Comparison of ENCODE assay signal across 11 mouse cellular contexts in the genomic region with DNA sequence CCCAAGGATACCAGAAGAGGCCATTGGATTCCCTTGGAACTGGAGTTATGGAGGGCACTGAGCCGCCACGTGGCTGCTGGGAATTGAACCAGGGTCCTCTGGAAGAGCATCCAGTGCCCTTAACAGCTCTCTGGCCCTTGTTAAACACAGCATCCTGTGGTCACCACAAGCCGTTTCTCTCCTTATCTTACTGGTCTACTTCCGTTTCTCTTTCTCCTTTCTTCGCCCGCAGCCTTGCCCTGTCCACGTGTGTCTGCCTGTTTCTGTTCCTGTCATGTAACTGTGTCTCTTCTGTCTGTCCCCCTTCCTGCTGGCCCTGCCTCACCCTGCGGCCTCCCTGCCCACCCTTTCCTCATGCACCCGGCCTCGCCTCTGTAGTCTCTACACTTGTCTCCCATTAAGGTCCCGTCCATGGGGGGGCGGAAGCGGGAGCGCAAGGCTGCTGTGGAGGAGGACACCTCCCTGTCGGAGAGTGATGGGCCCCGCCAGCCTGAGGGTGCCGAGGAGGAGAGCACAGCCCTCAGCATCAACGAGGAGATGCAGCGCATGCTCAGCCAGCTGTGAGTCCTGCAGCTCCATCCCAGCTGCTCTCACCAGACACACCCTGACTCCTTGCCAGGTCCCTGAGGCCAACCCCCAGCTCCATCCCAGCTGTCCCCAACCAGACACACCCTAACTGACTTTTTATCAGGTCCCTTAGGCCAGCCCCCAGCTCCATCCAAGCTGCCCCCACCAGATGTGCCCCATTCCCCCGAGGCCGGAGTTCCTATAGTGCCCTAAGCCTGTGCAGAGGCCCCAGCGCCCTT. TPM values are rescaled to one million over a fixed set of nuclear protein-coding genes. Genes with fewer than 3 reads are reported as not detected.
DNase-seq lines count a peak whose midpoint lies in the region; ATAC-seq lines count a peak whose summit lies in the region.
"Had no signal": no experiment of that assay in that cellular context is flagged by ENCODE, and none has a peak within 500 bp of the region (broad histone marks: within the 10 kb centered on the region; RNA-seq: fewer than 3 reads in every experiment).

No protein-coding gene starts in this region.

- ATAC-seq in embryonic facial prominence, embryonic 15.5 days (ENCODE audit: insufficient number of reproducible peaks, low FRiP score, low TSS enrichment, low read depth) = 0 out of 2 replicates have a peak, but pooled peaks have one; percentile 16
- no peak for ATAC-seq in heart, embryonic 12.5 days (ENCODE audit: insufficient number of reproducible peaks, low FRiP score)
- ATAC-seq in megakaryocyte-erythroid progenitor cell, adult 5-6 weeks (replicated peaks; ENCODE audit: low FRiP score, low TSS enrichment, poor library complexity, severe bottlenecking) = peak; percentile 44
- ATAC-seq in inflammation-experienced regulatory T-cells, adult 6 months = no peak
- ATAC-seq: Patski had no signal

- no peak overlapping the region for H3K4me3 ChIP-seq in embryonic facial prominence, embryonic 15.5 days (replicated peaks)
- no peak overlapping the region for H3K4me3 ChIP-seq in heart, embryonic 12.5 days
- H3K4me3 ChIP-seq: heart, embryonic 15.5 days had no signal

- H3K9me3 ChIP-seq in embryonic facial prominence, embryonic 15.5 days (replicated peaks) = no peaks in the 10 kb centered on the region
- H3K9me3 ChIP-seq in heart, embryonic 12.5 days (replicated peaks) = no peaks in the 10 kb centered on the region
- H3K9me3 ChIP-seq: heart, embryonic 15.5 days had no signal

- H3K4me1 ChIP-seq in embryonic facial prominence, embryonic 15.5 days = peaks cover 28% of the 10 kb centered on the region
- H3K4me1 ChIP-seq in heart, embryonic 12.5 days (replicated peaks) = peaks cover 25% of the 10 kb centered on the region

- H3K36me3 ChIP-seq in embryonic facial prominence, embryonic 15.5 days = peaks cover 25% of the 10 kb centered on the region
- peaks cover 56% of the 10 kb centered on the region for H3K36me3 ChIP-seq in heart, embryonic 12.5 days

- H3K27ac ChIP-seq in embryonic facial prominence, embryonic 15.5 days (replicated peaks) = no peak overlapping the region
- no peak overlapping the region for H3K27ac ChIP-seq in heart, embryonic 12.5 days (ENCODE audit: poor library complexity, severe bottlenecking)
- H3K27ac ChIP-seq: heart, embryonic 15.5 days; kidney, postnatal 0 days had no signal

- 74% methylated on average over 22 of the region's 22 CpGs for WGBS in embryonic facial prominence, embryonic 15.5 days
- 69% methylated on average over 22 of the region's 22 CpGs for WGBS in heart, embryonic 12.5 days

- H3K9ac ChIP-seq in embryonic facial prominence, embryonic 15.5 days = no peak overlapping the region
- H3K9ac ChIP-seq in heart, embryonic 12.5 days = 0 out of 2 replicates have a peak overlapping the region, but pooled peaks have one; percentile 15
- H3K9ac ChIP-seq: heart, embryonic 15.5 days had no signal

- H3K27me3 ChIP-seq in embryonic facial prominence, embryonic 15.5 days = no peaks in the 10 kb centered on the region
- H3K27me3 ChIP-seq in heart, embryonic 12.5 days (replicated peaks) = no peaks in the 10 kb centered on the region
- H3K27me3 ChIP-seq: heart, embryonic 15.5 days; Patski had no signal

- DNase-seq in lung, postnatal 10 days = peak; percentile 48
- DNase-seq in lung, adult 18-20 months = no peak
- DNase-seq in kidney, adult 18-20 months = no peak
- no peak for DNase-seq in adrenal gland, postnatal 14 days

- no peak overlapping the region for H3K4me2 ChIP-seq in embryonic facial prominence, embryonic 15.5 days (replicated peaks)
- H3K4me2 ChIP-seq in heart, embryonic 12.5 days = no peak overlapping the region
- H3K4me2 ChIP-seq: heart, embryonic 15.5 days had no signal

RNA-seq across cellular contexts. Expression of gene Iffo1, which starts 7.4 kb away (rescaled TPM):
- polyA plus RNA-seq in embryonic facial prominence, embryonic 15.5 days (2015; fragmentation: Nextera tagmentation; extraction: Ambion mirVana) = 30.3 and 37.6 TPM in 2 replicates
- 11.3 and 11.8 TPM in 2 replicates for polyA plus RNA-seq in heart, embryonic 12.5 days (2016; fragmentation: Nextera tagmentation; extraction: Ambion mirVana)
- total RNA-seq in megakaryocyte-erythroid progenitor cell, adult 5-6 weeks (2014; fragmentation: Nextera tagmentation) = 18.3 and 22.7 TPM in 2 replicates
- total RNA-seq in megakaryocyte-erythroid progenitor cell, adult 5-6 weeks (2017) = 10.3 and 12.8 TPM in 2 replicates
- total RNA-seq in adrenal gland, postnatal 14 days (2021) = 18.6 and 25.0 TPM in 2 replicates
- polyA plus RNA-seq in inflammation-experienced regulatory T-cells, adult 6 months (2017; shearing (Covaris generic)) = 10 to 100 TPM in 1 of 3 experiments, 1 to 10 TPM in 2; 6.9 to 12.4 (median 9.8) TPM

RNA-seq across cellular contexts. Expression of gene Gapdh, which starts 13.9 kb away (rescaled TPM):
- 1,507 and 1,606 TPM in 2 replicates for polyA plus RNA-seq in embryonic facial prominence, embryonic 15.5 days (2015; fragmentation: Nextera tagmentation; extraction: Ambion mirVana)
- 4,345 and 4,378 TPM in 2 replicates for polyA plus RNA-seq in heart, embryonic 12.5 days (2016; fragmentation: Nextera tagmentation; extraction: Ambion mirVana)
- 900 and 1,346 TPM in 2 replicates for total RNA-seq in megakaryocyte-erythroid progenitor cell, adult 5-6 weeks (2014; fragmentation: Nextera tagmentation)
- total RNA-seq in megakaryocyte-erythroid progenitor cell, adult 5-6 weeks (2017) = 535 and 806 TPM in 2 replicates
- 1,705 and 1,924 TPM in 2 replicates for total RNA-seq in adrenal gland, postnatal 14 days (2021)
- polyA plus RNA-seq in inflammation-experienced regulatory T-cells, adult 6 months (2017; shearing (Covaris generic)) = 100 to 1,000 TPM; 217 to 463 (median 365) TPM

RNA-seq across cellular contexts. Expression of gene Nop2, which starts 20.7 kb away (rescaled TPM):
- polyA plus RNA-seq in embryonic facial prominence, embryonic 15.5 days (2015; fragmentation: Nextera tagmentation; extraction: Ambion mirVana) = 57.5 and 58.3 TPM in 2 replicates
- polyA plus RNA-seq in heart, embryonic 12.5 days (2016; fragmentation: Nextera tagmentation; extraction: Ambion mirVana) = 55.0 and 56.2 TPM in 2 replicates
- 92.2 and 114 TPM in 2 replicates for total RNA-seq in megakaryocyte-erythroid progenitor cell, adult 5-6 weeks (2014; fragmentation: Nextera tagmentation)
- total RNA-seq in megakaryocyte-erythroid progenitor cell, adult 5-6 weeks (2017) = 108 and 125 TPM in 2 replicates
- total RNA-seq in adrenal gland, postnatal 14 days (2021) = 47.0 and 53.7 TPM in 2 replicates
- polyA plus RNA-seq in inflammation-experienced regulatory T-cells, adult 6 months (2017; shearing (Covaris generic)) = 10 to 100 TPM; 32.7 to 50.7 (median 48.1) TPM

RNA-seq across cellular contexts. Expression of gene Ncapd2, which starts 39.1 kb away (rescaled TPM):
- 97.2 and 98.7 TPM in 2 replicates for polyA plus RNA-seq in embryonic facial prominence, embryonic 15.5 days (2015; fragmentation: Nextera tagmentation; extraction: Ambion mirVana)
- polyA plus RNA-seq in heart, embryonic 12.5 days (2016; fragmentation: Nextera tagmentation; extraction: Ambion mirVana) = 99.0 and 112 TPM in 2 replicates
- total RNA-seq in megakaryocyte-erythroid progenitor cell, adult 5-6 weeks (2014; fragmentation: Nextera tagmentation) = 285 and 384 TPM in 2 replicates
- total RNA-seq in megakaryocyte-erythroid progenitor cell, adult 5-6 weeks (2017) = 186 and 262 TPM in 2 replicates
- 43.2 and 45.2 TPM in 2 replicates for total RNA-seq in adrenal gland, postnatal 14 days (2021)
- 10 to 100 TPM; 25.4 to 88.8 (median 51.2) TPM for polyA plus RNA-seq in inflammation-experienced regulatory T-cells, adult 6 months (2017; shearing (Covaris generic))

RNA-seq across cellular contexts. Expression of gene Mrpl51, which starts 39.2 kb away (rescaled TPM):
- 198 and 212 TPM in 2 replicates for polyA plus RNA-seq in embryonic facial prominence, embryonic 15.5 days (2015; fragmentation: Nextera tagmentation; extraction: Ambion mirVana)
- 217 and 218 TPM in 2 replicates for polyA plus RNA-seq in heart, embryonic 12.5 days (2016; fragmentation: Nextera tagmentation; extraction: Ambion mirVana)
- 163 and 194 TPM in 2 replicates for total RNA-seq in megakaryocyte-erythroid progenitor cell, adult 5-6 weeks (2014; fragmentation: Nextera tagmentation)
- 120 and 151 TPM in 2 replicates for total RNA-seq in megakaryocyte-erythroid progenitor cell, adult 5-6 weeks (2017)
- total RNA-seq in adrenal gland, postnatal 14 days (2021) = 222 and 232 TPM in 2 replicates
- 100 to 1,000 TPM in 1 of 3 experiments, 10 to 100 TPM in 2; 65.3 to 102 (median 74.3) TPM for polyA plus RNA-seq in inflammation-experienced regulatory T-cells, adult 6 months (2017; shearing (Covaris generic))

Comparison
In these comparisons a context has a peak if more than half of its experiments do, and no peak if none do; other contexts are left out.
1. ATAC-seq: peak in embryonic facial prominence, embryonic 15.5 days (single experiment) and megakaryocyte-erythroid progenitor cell, adult 5-6 weeks (single experiment); none in heart, embryonic 12.5 days (single experiment) and inflammation-experienced regulatory T-cells, adult 6 months (single experiment).